Mouse (Mus musculus) heart, embryonic 14.5 days (tissue): Measurements from ENCODE around the gene Olfr601. TPM values are rescaled to one million over a fixed set of nuclear protein-coding genes. Genes with fewer than 3 reads are reported as not detected.
"Not testable (repeated sequence)": the region's sequence is repeated elsewhere in the genome, so short reads cannot be mapped to it uniquely, and the experiment has no call there.

Experiments used
- ATAC-seq: fragments of 200-750 bp; cut with Nextera tagmentation; 2 replicates; pipeline ENCODE4 v1.8.0; 2017; ENCODE audit warnings: low read depth, moderate TSS enrichment; ENCODE audit not compliant: insufficient number of reproducible peaks, insufficient read depth, low FRiP score
- H3K27ac ChIP-seq, 2 experiments: fragments of 200-500 bp in 1 of 2; fragments of 300-500 bp in 1 of 2; sonication (generic) in 1 of 2; replicated peaks in 1 of 2; 2 replicates each; pipeline ENCODE4 v1.5.1; 2012 to 2014; ENCODE audit warnings: low read depth in 2 of 2, low read length in 2 of 2, control low read depth in 1 of 2, mild to moderate bottlenecking in 1 of 2, mixed read lengths in 1 of 2; ENCODE audit not compliant: control insufficient read depth in 1 of 2, insufficient read depth in 1 of 2
- H3K27me3 ChIP-seq: fragments of 300-500 bp; sonication (generic); 2 replicates; pipeline ENCODE4 v1.6.1; 2014; ENCODE audit warnings: mild to moderate bottlenecking, low read length, control low read depth; ENCODE audit not compliant: control insufficient read depth, insufficient read depth
- H3K36me3 ChIP-seq: fragments of 300-500 bp; sonication (generic); 2 replicates; pipeline ENCODE4 v1.6.1; 2014; ENCODE audit warnings: mild to moderate bottlenecking, control low read depth, low read length, mixed read lengths; ENCODE audit not compliant: control insufficient read depth, insufficient read depth
- H3K4me1 ChIP-seq, 2 experiments: fragments of 200-500 bp in 1 of 2; fragments of 300-500 bp in 1 of 2; sonication (generic) in 1 of 2; 2 replicates each; pipeline ENCODE4 v1.6.1; 2012 to 2014; ENCODE audit warnings: low read length in 2 of 2, control low read depth in 1 of 2, mixed read lengths in 1 of 2; ENCODE audit not compliant: control insufficient read depth in 2 of 2, insufficient read depth in 2 of 2
- H3K4me2 ChIP-seq: fragments of 300-500 bp; sonication (generic); 2 replicates; pipeline ENCODE4 v1.6.1; 2014; ENCODE audit warnings: mild to moderate bottlenecking, low read length
- H3K4me3 ChIP-seq, 2 experiments: fragments of 200-500 bp in 1 of 2; fragments of 300-500 bp in 1 of 2; sonication (generic) in 1 of 2; 2 replicates each; pipeline ENCODE4 v1.5.1; 2012 to 2014; ENCODE audit warnings: low read length in 2 of 2, mild to moderate bottlenecking in 2 of 2, control low read depth in 1 of 2, low read depth in 1 of 2, moderate library complexity in 1 of 2; ENCODE audit not compliant: control insufficient read depth in 1 of 2, insufficient read depth in 1 of 2
- H3K9ac ChIP-seq: fragments of 300-500 bp; sonication (generic); 2 replicates; pipeline ENCODE4 v1.6.1; 2014; ENCODE audit warnings: mild to moderate bottlenecking, low read length
- H3K9me3 ChIP-seq: fragments of 300-500 bp; sonication (generic); 2 replicates; pipeline ENCODE4 v1.6.1; 2016; ENCODE audit warnings: low read length, control low read depth; ENCODE audit not compliant: control insufficient read depth
- WGBS: fragments of 180-500 bp; shearing (Covaris S2); extraction: QIAGEN DNeasy Blood & Tissue Kit; methylation state at CpG from one replicate; pipeline ENCODE4 v1.1.7; 2014; 5-methylcytosine and 5-hydroxymethylcytosine counted together
- polyA plus RNA-seq: library from polyadenylated mRNA; unstranded; fragments of >200 nt; fragmentation: Nextera tagmentation; extraction: Ambion mirVana; gene quantifications from 2 replicates; pipeline ENCODE4 v1.2.1, GENCODE M21; 2014

Olfr601 gene
- polyA plus RNA-seq, 1 experiment from 2014 or later: not detected

- not testable (repeated sequence) for H3K4me1 ChIP-seq, H3K4me3 ChIP-seq, H3K36me3 ChIP-seq, H3K27me3 ChIP-seq, H3K9ac ChIP-seq, H3K27ac ChIP-seq, H3K9me3 ChIP-seq, ATAC-seq, H3K4me2 ChIP-seq
- 75% methylated on average over 2 of the region's 2 CpGs for WGBS
Observed at GRCm38 (mm10) chr7:103316015-103316414, 46.4 kb downstream of the Olfr601 start, which contains the start of gene Olfr597. TSS of gene Olfr597 (plus strand) at chr7:103316315.

Other genes starting within 250 kb of the Olfr601 start
- gene Olfr586, start 237.0 kb downstream of the Olfr601 start, polyA plus RNA-seq: not detected in 2 replicates
- gene Olfr588-ps1, start 221.8 kb downstream of the Olfr601 start, polyA plus RNA-seq: not detected in 2 replicates
- not detected in 2 replicates for gene Olfr589, start 206.3 kb downstream of the Olfr601 start, polyA plus RNA-seq
- not detected in 2 replicates for gene Olfr591, start 184.3 kb downstream of the Olfr601 start, polyA plus RNA-seq
- gene Olfr592, start 177.9 kb downstream of the Olfr601 start, polyA plus RNA-seq: not detected in 2 replicates
- not detected in 2 replicates for gene Olfr593, start 150.8 kb downstream of the Olfr601 start, polyA plus RNA-seq
- gene Olfr594, start 145.7 kb downstream of the Olfr601 start, polyA plus RNA-seq: not detected in 2 replicates
- gene Usp17ld, start 110.2 kb downstream of the Olfr601 start, polyA plus RNA-seq: not detected in 2 replicates
- not detected in 2 replicates for gene Olfr596, start 57.0 kb downstream of the Olfr601 start, polyA plus RNA-seq
- not detected in 2 replicates for gene Olfr597, start 46.3 kb downstream of the Olfr601 start, polyA plus RNA-seq
- gene Olfr598, start 39.1 kb downstream of the Olfr601 start, polyA plus RNA-seq: not detected in 2 replicates
- not detected in 2 replicates for gene Olfr599, start 26.7 kb downstream of the Olfr601 start, polyA plus RNA-seq
- gene Olfr600, start 13.0 kb downstream of the Olfr601 start, polyA plus RNA-seq: not detected in 2 replicates
- not detected in 2 replicates for gene Olfr603, start 23.5 kb upstream of the Olfr601 start, polyA plus RNA-seq
- gene Usp17lc, start 52.4 kb upstream of the Olfr601 start, polyA plus RNA-seq: not detected in 2 replicates
- not detected in 2 replicates for gene Olfr605, start 82.8 kb upstream of the Olfr601 start, polyA plus RNA-seq
- not detected in 2 replicates for gene Olfr606, start 86.4 kb upstream of the Olfr601 start, polyA plus RNA-seq
- 0.30 and 0.38 TPM in 2 replicates for gene Olfr607, start 101.5 kb upstream of the Olfr601 start, polyA plus RNA-seq
- 0.40 and 0.62 TPM in 2 replicates for gene Olfr608, start 107.2 kb upstream of the Olfr601 start, polyA plus RNA-seq
- not detected in 2 replicates for gene Olfr609, start 135.4 kb upstream of the Olfr601 start, polyA plus RNA-seq
- not detected in 2 replicates for gene Olfr610, start 149.5 kb upstream of the Olfr601 start, polyA plus RNA-seq
- gene Olfr611, start 158.2 kb upstream of the Olfr601 start, polyA plus RNA-seq: not detected in 2 replicates
- not detected in 2 replicates for gene Olfr612, start 180.1 kb upstream of the Olfr601 start, polyA plus RNA-seq
- not detected in 2 replicates for gene Olfr613, start 185.4 kb upstream of the Olfr601 start, polyA plus RNA-seq
- gene Olfr615, start 193.4 kb upstream of the Olfr601 start, polyA plus RNA-seq: not detected in 2 replicates
- not detected in 2 replicates for gene Olfr616, start 206.5 kb upstream of the Olfr601 start, polyA plus RNA-seq
- not detected in 2 replicates for gene Olfr617, start 210.4 kb upstream of the Olfr601 start, polyA plus RNA-seq
- gene Olfr618, start 227.4 kb upstream of the Olfr601 start, polyA plus RNA-seq: not detected in 2 replicates
- gene Olfr619, start 237.9 kb upstream of the Olfr601 start, polyA plus RNA-seq: not detected in 2 replicates
- gene Olfr620, start 249.9 kb upstream of the Olfr601 start, polyA plus RNA-seq: not detected in 2 replicates